Mouse (Mus musculus): ENCODE data around the gene Coa7. TPM values are rescaled to one million over a fixed set of nuclear protein-coding genes. Genes with fewer than 3 reads are reported as not detected.
A peak's percentile ranks its signal among the peaks of the same experiment; 100 is the strongest.

Gene Coa7
- 10 to 100 TPM; 31.2 to 40.7 TPM for total RNA-seq (2021)

DNA sequence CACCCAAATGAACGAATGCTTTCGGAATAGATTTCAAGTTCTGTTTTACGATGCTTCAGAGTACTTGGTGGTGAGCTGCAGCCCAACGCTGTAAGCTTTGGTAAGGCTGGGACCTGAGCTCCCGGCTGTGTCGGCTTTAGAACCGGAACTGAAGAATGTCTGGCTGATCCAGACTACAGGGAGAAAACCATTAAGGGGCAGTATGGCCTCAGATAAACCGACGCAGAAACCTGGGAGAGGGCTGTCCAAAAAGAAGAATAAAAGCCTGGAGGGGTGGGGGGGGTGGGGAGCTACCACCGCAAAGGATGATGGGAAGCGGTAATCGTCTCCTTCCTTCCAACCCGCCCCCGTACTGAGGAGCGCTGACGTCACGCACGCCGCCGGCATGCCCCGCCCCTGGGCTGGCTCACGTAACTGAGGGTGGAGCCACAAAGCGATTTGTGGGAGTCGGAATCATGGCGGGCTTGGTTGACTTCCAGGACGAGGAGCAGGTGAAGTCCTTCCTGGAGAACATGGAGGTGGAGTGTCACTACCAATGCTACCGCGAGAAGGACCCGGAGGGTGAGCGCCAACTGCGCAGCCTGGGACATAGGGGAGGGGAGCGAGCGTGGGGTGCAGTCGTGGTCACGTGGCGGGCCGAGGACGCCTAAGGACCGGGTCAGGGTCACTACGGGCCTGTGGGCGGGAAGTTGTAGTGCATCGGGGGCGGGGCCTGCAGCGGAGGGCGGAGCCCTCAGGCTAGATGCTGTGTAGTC lies at the start of gene Coa7:
Gene Coa7 (plus strand): TSS at position 411 of the 755 bp plus-strand sequence.
- intact Hi-C loops (cut with DNase I), result no loop called here
- peak; percentile 98 for DNase-seq

DNA sequence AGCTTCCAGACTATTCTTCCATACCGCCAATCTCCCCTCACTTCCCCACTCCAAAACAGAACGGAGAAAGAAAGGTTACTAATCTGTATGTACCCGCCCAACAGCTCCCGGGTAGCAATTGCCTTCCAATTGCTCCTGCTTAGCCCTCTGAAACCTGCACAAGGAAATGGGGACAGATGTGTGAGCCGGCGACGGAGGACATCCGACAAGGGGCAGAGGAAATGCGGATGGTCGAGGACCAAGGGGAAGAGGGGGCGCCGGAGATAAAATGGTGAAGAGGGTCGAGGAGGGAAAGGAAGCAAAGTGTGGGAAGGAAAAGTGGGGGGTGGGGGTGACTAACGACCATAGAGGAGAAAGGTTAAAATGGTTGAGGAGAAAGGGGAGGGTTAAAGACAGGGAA lies 27.7 kb upstream of the Coa7 start:
- DNase-seq, result peak; percentile 21

DNA sequence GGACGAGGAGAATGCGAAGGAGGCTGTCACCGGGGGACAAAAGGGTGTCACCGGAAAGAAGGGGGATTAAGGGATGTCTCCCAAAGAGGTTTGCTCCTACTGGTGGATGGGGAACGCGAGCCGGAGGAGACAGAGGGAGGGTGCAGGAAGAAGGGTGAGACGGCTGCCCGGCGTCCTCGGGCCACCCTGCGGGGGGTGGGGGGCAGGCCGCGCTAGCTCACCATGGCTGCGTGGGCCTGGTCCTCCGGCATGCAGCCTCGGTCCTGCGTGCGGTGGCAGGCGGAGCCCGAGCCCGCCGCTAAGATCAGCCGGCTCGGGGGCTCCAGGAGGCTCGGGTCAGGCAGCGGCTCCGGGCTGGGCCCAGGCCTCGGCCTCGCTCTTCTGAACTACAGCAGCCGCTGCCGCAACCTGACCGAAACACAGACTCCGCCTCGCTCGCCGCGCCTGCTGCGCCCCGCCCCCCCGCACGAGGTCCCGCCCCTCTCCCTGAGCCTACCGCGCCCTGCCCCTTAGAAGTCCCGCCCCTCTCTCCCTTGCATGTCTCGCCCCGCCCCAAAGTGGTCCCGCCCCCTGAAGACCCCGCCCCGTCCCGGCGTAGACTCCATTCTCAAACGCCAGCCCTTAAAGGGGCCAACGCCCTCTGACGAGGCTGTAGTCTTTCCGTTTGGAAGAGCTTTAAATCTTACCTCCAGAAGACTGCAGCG lies 27.1 kb upstream of the Coa7 start, which contains the start of gene Zyg11b:
Gene Zyg11b (minus strand): TSS at position 427 of the 704 bp plus-strand sequence.
- intact Hi-C loops (cut with DNase I), result no loop called here
- peak; percentile 96 for DNase-seq

More for the DNA sequence above, 27.7 kb upstream of the Coa7 start:
- intact Hi-C loops (cut with DNase I), result no loop called here

DNA sequence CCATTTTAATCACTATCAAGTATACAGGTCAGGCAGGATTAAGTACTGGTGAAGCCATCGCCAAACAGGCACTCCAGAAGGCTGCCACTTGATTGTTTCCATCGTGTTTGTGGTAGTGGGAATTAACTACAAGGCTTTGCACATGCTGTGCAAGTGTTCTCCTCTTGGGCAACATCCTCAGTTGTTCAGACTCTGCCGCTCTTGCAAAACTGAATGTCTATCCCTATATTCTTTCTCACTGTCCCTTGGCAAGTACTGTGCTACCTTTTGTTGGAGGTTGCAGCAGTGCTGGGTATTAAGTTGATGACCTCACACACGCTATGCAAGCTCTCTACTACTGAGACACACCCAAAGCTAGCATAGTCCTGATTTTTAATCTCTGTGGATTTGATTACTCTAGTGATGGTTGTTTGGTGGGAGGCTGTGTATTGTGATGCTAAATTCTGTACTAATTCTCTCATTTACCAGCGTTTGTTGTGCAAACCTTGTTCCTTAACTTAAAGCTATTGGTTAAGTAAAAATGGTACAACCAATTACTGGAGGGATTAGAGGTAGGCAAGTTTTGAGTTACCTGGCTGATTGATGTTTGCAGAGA lies 25.5 kb upstream of the Coa7 start:
- intact Hi-C loops (cut with DNase I), result no loop called here

DNA sequence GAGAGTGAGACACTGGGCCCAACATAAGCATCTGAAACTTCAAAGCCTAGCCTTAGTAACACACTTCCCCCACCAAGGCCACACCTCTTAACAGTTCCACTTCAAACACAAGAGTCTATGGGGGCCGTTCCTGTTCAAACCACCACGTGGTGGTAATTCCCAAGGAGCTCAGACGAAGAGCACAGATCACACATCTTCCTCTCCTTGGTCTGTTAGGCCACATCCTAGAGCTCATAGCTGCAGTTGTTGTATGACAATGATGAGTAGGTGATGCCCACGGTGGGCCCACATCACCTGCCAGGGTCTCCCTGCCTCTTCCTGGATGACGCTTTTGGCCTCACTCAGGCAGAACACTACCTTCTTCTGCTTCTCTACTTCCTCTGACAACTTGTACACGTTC lies 17.2 kb upstream of the Coa7 start:
- intact Hi-C loops (cut with DNase I), result no loop called here
- no peak for DNase-seq

More for the DNA sequence above, 25.5 kb upstream of the Coa7 start:
- DNase-seq, result no peak

DNA sequence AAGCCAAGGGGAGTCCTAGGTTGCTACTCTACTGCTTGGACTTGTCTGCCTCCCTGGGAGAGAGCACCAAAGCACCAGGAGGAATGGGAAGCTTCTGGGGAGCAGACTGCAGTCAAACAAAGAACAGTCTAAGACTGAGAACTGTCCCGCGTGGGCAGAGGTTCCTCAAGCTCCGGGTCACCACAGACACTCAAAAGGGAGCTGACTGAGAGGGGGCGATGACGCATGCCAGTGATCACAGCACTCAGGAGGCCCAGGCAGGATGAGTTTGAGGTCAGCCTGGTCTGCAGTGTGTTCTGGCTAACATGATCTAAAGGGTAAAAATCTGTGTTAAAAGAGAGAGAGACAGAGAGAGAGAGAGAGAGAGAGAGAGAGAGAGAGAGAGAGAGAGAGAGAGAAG lies 13.9 kb upstream of the Coa7 start:
- intact Hi-C loops (cut with DNase I), result no loop called here

DNA sequence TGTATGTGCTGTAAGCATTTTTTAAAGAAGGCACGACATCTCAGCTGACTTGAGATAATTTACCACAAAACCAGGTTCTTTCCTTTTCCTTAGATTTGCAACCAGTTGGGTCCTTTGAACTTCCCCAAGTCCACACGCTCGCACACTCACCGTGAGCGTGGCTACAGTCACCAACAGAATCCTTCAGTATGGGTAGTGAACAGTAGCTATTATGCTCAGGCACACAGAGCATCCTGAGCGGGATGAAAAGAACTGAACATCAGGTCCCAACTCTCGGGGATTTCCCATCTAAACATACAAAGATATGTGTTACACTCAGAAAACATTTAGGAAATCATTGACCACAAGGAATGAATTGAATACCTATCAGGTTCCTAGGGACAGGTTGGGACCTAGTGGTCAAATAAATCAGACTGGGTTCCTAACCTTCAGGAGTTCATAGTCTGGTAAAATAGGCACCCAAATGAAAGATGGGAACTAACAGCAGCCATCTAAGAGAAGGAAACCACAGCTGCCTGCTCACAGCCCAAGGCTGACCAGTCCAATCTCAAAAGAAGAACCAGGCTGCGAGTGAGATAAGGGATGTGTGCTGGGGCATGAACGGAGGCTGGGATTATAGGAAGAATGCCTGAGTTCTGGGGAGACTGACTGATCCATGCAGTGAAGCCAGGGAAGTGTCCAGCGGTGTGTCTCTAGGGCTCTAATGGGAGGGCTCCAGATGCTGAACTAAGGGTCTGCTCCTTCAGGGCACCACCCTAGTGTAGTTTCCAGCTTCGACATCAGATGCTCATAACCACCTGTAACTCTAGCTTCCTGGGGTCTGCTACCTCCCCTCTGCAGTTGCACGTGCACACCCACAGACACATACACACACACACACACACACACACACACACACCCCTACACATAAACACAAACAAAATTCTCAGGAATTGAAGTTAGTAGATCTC lies 10.0 kb upstream of the Coa7 start:
- DNase-seq, result no peak
- intact Hi-C loops (cut with DNase I), result no loop called here

More for the DNA sequence above, 13.9 kb upstream of the Coa7 start:
- DNase-seq, result no peak

DNA sequence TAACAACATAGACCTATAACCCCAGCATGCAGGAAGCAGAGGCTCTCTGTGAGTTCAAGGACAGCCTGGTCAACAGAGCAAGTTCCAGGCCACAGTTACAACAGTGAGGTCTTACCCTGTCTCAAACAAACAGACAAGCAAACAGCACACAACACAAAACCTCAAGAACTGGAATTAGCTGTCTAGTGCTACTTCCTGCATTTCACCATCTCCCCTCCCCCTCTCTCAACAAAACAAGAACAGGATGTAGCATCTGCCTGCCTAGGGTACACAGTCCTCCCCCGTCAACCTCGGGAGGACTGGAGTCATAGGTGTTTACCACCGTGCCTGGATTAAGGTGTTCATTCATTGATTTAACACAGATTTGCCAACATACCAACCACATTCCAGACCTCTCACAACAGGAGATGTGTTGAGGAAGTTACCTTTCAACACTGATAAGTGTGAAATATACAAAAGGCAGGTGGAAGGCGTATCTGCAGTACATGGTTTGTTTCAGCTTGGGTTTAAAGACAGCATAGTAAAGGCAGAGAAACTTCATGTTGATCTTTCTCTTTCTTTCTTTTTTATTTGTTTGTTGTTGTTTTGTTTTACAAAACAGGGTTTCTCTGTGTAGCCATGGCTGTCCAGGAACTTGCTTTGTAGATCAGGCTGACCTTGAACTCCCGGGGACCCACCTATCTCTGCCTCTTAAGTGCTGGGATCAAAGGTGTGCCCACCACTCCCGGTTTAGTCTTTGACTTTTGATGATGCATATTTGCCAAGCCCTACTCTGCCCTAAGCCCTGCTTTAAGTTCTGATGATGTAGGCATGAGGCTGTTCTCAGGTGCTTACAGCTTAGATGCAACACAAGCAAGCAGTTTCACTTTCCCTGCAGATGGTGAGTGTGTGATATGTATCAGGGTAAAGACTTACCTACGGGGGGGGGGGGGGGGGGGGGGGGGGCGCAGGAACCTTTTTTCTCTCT lies 9.0 kb upstream of the Coa7 start:
- intact Hi-C loops (cut with DNase I), result no loop called here
- DNase-seq, result no peak

DNA sequence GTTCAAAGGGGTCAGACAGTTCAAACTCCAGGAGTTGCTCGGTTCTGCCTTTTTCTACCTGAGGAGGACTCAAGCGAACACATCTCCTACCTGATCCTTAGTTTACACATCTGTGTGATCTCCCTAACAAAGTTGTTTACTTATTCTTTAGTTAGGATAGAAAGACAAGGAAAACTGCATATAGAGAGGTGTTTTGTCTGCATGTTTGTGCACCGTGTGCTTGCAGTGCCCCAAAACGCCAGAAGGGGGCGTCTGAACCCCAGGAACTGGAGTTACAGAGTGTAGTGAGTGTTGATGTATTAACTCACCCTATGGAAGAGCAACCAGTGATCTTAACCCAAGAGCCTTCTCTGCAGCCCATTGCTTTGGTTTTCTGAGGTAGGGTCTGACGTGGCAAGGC lies 8.2 kb upstream of the Coa7 start:
- intact Hi-C loops (cut with DNase I), result no loop called here
- no peak for DNase-seq

DNA sequence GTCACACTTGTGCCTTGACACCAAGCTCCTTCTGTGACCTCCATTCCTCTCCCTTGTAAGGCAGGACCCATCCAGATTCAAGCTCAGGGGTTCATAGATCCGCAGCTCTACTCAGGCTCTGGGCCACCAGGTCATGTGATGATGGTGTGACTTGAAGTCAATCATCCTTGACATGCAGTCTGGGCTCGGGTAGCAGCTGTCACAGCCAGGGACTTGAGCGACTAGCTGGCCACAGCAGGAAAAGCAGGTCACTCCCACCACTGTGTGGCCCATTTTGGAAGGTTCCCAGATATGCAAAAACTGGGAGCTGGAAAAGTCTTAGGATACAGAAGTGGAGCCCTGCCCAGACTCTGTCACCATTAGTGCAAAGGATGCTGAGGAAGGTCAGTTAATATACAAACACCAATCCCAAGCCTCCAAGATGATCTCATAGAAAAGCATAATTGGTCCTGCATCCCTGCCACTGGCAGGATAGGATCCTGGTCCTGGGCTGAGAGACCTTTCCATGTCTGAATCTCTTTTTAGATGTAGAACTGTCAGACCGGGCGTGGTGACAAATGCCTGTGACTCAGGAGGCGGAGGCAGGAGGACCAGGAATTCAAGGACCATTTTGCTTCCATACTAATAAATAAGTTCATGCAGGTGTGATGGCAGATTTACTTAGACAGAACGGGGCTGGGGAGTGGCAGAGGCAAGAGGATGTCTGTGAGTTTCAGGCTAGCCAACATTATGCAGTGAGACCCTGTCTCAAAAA lies 7.1 kb upstream of the Coa7 start:
- intact Hi-C loops (cut with DNase I), result no loop called here

DNA sequence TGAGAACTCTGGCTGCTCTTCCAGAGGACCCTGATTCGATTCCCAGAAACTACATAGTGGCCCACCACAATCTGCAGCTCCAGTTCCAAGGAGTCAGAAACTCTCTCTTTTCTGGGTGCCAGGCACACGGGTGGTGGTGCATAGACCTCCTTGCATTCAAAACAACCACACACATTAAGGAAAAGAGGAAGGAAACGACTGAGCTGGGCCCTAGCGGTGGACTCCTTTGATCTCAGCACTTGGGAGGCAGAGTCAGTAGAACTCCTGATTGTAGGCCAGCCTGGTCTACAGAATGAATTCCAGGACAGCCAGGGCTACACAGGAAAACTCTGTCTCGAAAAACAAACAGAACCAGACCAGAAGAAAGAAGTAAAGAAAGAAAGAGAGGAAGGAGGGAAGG lies 4.4 kb upstream of the Coa7 start:
- intact Hi-C loops (cut with DNase I), result no loop called here
- DNase-seq, result no peak

More for the DNA sequence above, 7.1 kb upstream of the Coa7 start:
- no peak for DNase-seq

DNA sequence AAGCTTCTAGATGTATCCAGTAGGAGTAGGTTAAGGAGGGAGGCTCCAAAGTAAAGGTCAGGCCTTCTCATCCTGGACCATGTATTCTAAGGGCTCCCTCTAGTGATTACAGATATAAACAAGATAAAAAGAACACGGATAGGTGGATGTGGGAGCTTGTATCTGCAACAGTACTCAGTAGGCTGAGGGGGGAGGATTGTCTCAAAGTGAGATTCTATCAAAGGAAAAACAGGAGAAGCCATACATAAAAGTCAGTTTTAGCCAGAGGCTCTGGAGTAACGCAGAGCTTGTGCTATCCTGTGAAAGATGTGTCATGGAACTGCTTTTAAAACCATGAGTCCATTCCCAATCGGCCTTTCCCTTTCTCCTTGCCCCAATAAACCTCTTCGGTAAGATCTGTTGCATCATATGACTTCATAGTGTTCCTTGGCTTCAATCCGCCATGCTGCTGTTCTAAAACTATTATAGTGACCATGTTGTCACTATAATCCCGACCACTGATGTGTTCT lies 815 bp upstream of the Coa7 start:
- no peak for DNase-seq

DNA sequence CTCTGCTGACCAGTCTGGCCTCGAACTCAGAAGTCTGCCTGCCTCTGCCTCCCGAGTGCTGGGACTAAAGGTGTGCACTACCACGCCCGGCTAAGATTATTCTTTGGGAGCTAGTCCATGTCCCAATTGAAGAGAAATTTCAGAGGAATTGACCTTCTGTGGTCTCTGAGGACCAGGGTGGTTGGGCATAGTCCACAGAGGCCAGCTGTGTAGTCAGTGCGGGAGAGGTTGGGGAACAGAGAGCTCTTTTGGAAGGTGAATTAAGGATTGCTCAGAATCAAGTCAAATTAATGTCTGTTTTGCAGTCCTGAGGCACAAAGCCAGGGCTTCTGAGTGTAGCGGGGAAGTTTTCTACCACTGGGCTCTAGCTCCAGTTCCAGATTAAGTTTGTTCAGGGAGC lies 1.9 kb downstream of the Coa7 start:
- DNase-seq, result no peak
- intact Hi-C loops (cut with DNase I), result loop anchor here (10.0 kb wide), 1 partner anchor 225 kb away; no protein-coding TSS in a partner anchor

More for the DNA sequence above, 815 bp upstream of the Coa7 start:
- intact Hi-C loops (cut with DNase I), result no loop called here

DNA sequence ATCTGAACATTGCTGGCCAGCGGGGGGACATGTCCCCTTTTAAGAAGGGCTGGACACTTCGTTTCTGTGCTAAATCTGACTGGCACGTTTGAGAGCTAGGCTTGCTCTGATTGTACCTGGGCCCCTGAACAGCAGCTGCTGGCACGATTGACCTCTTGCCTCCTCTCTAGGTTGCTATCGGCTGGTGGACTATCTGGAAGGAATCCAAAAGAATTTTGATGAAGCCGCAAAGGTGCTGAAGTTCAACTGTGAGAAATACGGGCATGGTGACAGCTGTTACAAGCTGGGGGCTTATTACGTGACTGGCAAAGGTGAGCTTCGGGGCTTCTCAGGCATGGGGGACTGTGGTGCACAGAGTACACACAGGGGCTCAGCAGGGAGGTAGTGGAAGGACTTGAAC lies 4.1 kb downstream of the Coa7 start:
- intact Hi-C loops (cut with DNase I), result loop anchor here (10.0 kb wide), 1 partner anchor 223 kb away; no protein-coding TSS in a partner anchor

DNA sequence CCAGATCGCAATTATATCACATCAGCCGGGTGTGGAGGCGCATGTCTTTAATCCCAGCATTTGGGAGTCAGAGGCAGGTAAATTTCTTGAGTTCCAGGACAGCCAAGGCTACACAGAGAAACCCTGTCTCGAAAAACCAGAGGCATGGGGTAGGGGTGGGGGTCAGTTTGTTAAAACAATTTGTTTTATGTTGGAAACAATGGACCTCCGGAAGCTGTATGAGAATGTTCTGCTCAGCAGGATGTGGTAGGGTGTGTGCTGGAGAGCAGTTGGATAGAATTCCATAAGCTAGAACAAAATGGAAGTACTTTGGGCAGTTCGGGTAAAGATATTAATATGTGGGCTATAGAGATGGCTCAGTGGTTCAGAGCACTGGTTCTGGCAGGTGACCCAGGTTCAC lies 7.5 kb downstream of the Coa7 start:
- no peak for DNase-seq
- intact Hi-C loops (cut with DNase I), result loop anchor here (10.0 kb wide), 1 partner anchor 219 kb away; no protein-coding TSS in a partner anchor

More for the DNA sequence above, 4.1 kb downstream of the Coa7 start:
- no peak for DNase-seq

DNA sequence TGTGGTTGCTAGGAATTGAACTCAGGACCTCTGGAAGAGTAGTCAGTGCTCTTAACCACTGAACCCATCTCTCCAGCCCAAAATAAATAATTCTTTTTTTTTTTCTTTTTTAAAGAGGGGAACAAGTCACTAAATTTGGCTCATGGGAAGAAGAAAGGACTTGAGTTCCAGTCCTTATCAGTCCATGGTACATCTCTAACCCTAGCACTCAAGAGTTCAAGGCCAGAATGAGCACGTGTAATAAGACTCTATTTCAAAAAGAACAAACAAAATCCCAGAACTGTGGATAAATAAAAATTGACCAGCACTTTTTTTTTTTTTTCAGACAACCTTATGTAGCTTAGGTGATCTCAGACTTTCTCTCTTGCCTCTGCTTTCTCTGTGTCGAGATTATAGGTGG lies 8.8 kb downstream of the Coa7 start:
- intact Hi-C loops (cut with DNase I), result loop anchor here (10.0 kb wide), 1 partner anchor 218 kb away; no protein-coding TSS in a partner anchor
- no peak for DNase-seq

DNA sequence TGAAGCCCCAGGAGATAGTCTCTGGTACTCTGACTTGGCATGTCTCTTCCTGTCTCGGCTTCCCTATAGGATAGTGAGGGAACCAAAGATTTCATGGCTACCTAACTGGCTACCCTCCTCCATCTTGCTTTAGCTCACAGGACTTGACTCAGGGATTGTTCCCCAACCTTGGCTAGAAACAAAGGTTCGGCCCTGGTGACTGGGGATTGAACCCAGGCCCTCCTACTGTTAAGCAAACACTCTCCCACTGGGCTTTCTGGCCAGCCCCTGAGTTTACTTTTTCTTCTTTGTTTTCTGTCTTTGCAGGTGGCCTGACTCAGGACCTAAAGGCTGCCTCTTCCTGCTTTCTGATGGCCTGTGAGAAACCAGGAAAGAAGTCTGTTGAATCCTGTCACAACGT lies 9.9 kb downstream of the Coa7 start:
- no peak for DNase-seq
- intact Hi-C loops (cut with DNase I), result loop anchor here (10.0 kb wide), 1 partner anchor 217 kb away; no protein-coding TSS in a partner anchor

DNA sequence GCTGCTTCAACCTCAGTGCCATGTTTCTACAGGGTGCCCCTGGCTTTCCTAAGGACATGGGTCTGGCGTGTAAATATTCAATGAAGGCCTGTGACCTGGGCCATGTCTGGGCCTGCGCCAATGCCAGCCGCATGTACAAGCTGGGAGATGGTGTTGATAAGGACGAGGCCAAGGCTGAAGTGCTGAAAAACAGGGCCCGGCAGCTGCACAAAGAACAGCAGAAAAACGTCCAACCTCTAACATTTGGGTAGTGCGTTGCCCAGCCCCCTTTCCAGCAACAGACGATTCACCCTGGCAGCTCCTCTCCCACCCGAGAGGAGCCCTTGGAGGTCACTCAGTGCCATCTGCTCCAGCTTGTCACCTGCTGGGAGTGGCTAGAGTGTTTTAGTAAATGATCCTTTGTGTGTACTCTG lies 10.4 kb downstream of the Coa7 start:
- DNase-seq, result peak; percentile 46
- intact Hi-C loops (cut with DNase I), result loop anchor here (10.0 kb wide), 1 partner anchor 216 kb away; no protein-coding TSS in a partner anchor
